Mouse (Mus musculus): Measurements from ENCODE around the gene Aars2.

GRCm38 (mm10) chr17:45478234-45478825 is 28.3 kb upstream of the Aars2 start:
- TF ChIP-seq POLR2A (IDR thresholded peaks at IDR 0.05; ENCODE audit: insufficient read depth, low read depth, low read length) (no peak), CTCF (IDR thresholded peaks at IDR 0.05; ENCODE audit: insufficient read depth, low read depth, low read length) (peak; percentile 90)
